Mouse (Mus musculus): Measurements from ENCODE around the gene Dirc2.

DNA sequence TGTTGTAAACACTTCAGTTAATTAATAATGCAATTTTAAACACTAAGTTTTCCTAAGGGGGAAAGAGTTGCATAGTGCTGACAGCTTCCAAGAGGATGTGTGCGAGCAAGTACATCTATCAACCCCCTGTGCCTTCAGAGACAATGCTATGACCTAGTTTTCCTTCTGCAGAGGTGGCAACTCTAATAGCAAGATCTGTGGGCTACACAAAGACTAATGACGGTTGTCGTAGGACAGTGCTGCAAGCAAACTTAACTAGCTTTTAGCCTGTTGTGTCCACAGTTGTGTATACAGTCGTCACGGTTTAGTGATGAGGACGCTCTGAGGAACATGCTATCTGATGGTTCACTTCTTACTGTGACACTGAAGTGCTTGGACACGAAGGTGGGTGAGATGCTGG lies 54.5 kb downstream of the Dirc2 start:
- TF ChIP-seq EP300 (IDR thresholded peaks at IDR 0.05; ENCODE audit: low read depth) (no peak), CTCF (IDR thresholded peaks at IDR 0.05; ENCODE audit: low read depth) (no peak)
